Mouse (Mus musculus): ENCODE measurements around the gene Tnfaip8l1. TPM values are rescaled to one million over a fixed set of nuclear protein-coding genes. Genes with fewer than 3 reads are reported as not detected.
A peak's percentile ranks its signal among the peaks of the same experiment; 100 is the strongest.

The Tnfaip8l1 gene
- polyA plus RNA-seq, 1 experiment, result 2.3 TPM

- TF ChIP-seq POLR2AphosphoS2 (IDR thresholded peaks at IDR 0.05; ENCODE audit: insufficient read length, low read depth) (peak; percentile 77), USF1 (IDR thresholded peaks at IDR 0.05; ENCODE audit: low read depth) (no peak)
- Histone ChIP-seq H3K36me3 (ENCODE audit: control insufficient read depth, insufficient read depth) (peaks cover 14% of the 10 kb centered on the region), H3K27me3 (ENCODE audit: control insufficient read depth, insufficient read depth, insufficient read length) (no peaks in the 10 kb centered on the region), H3K79me2 (ENCODE audit: control insufficient read depth, insufficient read depth) (no peaks in the 10 kb centered on the region), H3ac (ENCODE audit: control insufficient read depth, insufficient read length) (no peak overlapping the region), H3K4me2 (ENCODE audit: low read depth) (no peak overlapping the region), H3K4me3 (no peak overlapping the region)
These were observed 11.2 kb downstream of the Tnfaip8l1 start for GRCm38 (mm10) chr17:56173401-56174046.

GRCm38 (mm10) chr17:56175416-56175815 is 13.1 kb downstream of the Tnfaip8l1 start:
- no peaks in the 10 kb centered on the region for H3K79me2 ChIP-seq (ENCODE audit: control insufficient read depth, insufficient read depth)
- H3K4me2 ChIP-seq (ENCODE audit: low read depth), result no peak overlapping the region
- peaks cover 14% of the 10 kb centered on the region for H3K36me3 ChIP-seq (ENCODE audit: control insufficient read depth, insufficient read depth)
- H3K4me3 ChIP-seq, result no peak overlapping the region
- no peak overlapping the region for H3ac ChIP-seq (ENCODE audit: control insufficient read depth, insufficient read length)
- TF ChIP-seq E2F4 (IDR thresholded peaks at IDR 0.05; ENCODE audit: insufficient read depth) (no peak), USF1 (IDR thresholded peaks at IDR 0.05; ENCODE audit: low read depth) (no peak), MAX (IDR thresholded peaks at IDR 0.05; ENCODE audit: low read depth) (no peak), MYOD1 (IDR thresholded peaks at IDR 0.05; ENCODE audit: control insufficient read depth in 1 of 3, insufficient read length in 2 of 3, low read depth in 2 of 3) (no peak), POLR2AphosphoS2 (IDR thresholded peaks at IDR 0.05; ENCODE audit: insufficient read length, low read depth) (no peak), TCF12 (IDR thresholded peaks at IDR 0.05; ENCODE audit: insufficient read depth, poor library complexity, severe bottlenecking) (no peak), MYOG (IDR thresholded peaks at IDR 0.05; ENCODE audit: control insufficient read depth in 1 of 3, insufficient read depth in 1 of 3, insufficient read length in 2 of 3, low read depth in 2 of 3) (no peak), CEBPB (IDR thresholded peaks at IDR 0.05; ENCODE audit: insufficient read depth, poor library complexity, severe bottlenecking) (no peak), SRF (IDR thresholded peaks at IDR 0.05; ENCODE audit: control insufficient read depth, insufficient read length, low read depth) (no peak), TCF3 (IDR thresholded peaks at IDR 0.05; ENCODE audit: insufficient read length, low read depth) (no peak), REST (IDR thresholded peaks at IDR 0.05; ENCODE audit: insufficient read depth, insufficient read length) (no peak), POLR2A (IDR thresholded peaks at IDR 0.05; ENCODE audit: insufficient read length, low read depth) (no peak)
- no peaks in the 10 kb centered on the region for H3K27me3 ChIP-seq (ENCODE audit: control insufficient read depth, insufficient read depth, insufficient read length)

GRCm38 (mm10) chr17:56182975-56183657 is 20.8 kb downstream of the Tnfaip8l1 start:
- no peak for TF ChIP-seq MYOD1 (IDR thresholded peaks at IDR 0.05; ENCODE audit: control insufficient read depth in 1 of 3, insufficient read length in 2 of 3, low read depth in 2 of 3)
- TF ChIP-seq MAX (IDR thresholded peaks at IDR 0.05; ENCODE audit: low read depth), result no peak
- no peak for TF ChIP-seq TCF12 (IDR thresholded peaks at IDR 0.05; ENCODE audit: insufficient read depth, poor library complexity, severe bottlenecking)
- TF ChIP-seq CEBPB (IDR thresholded peaks at IDR 0.05; ENCODE audit: insufficient read depth, poor library complexity, severe bottlenecking), result no peak
- TF ChIP-seq REST (IDR thresholded peaks at IDR 0.05; ENCODE audit: insufficient read depth, insufficient read length), result no peak
- TF ChIP-seq USF1 (IDR thresholded peaks at IDR 0.05; ENCODE audit: low read depth), result no peak
- no peak for TF ChIP-seq MYOG (IDR thresholded peaks at IDR 0.05; ENCODE audit: control insufficient read depth in 1 of 3, insufficient read depth in 1 of 3, insufficient read length in 2 of 3, low read depth in 2 of 3)
- no peak for TF ChIP-seq SRF (IDR thresholded peaks at IDR 0.05; ENCODE audit: control insufficient read depth, insufficient read length, low read depth)
- no peak for TF ChIP-seq TCF3 (IDR thresholded peaks at IDR 0.05; ENCODE audit: insufficient read length, low read depth)
- no peak for TF ChIP-seq POLR2A (IDR thresholded peaks at IDR 0.05; ENCODE audit: insufficient read length, low read depth)
- no peak for TF ChIP-seq E2F4 (IDR thresholded peaks at IDR 0.05; ENCODE audit: insufficient read depth)
- no peak for TF ChIP-seq POLR2AphosphoS2 (IDR thresholded peaks at IDR 0.05; ENCODE audit: insufficient read length, low read depth)
- peak overlapping the region; percentile 87 for H3K4me2 ChIP-seq (ENCODE audit: low read depth)
- no peaks in the 10 kb centered on the region for H3K27me3 ChIP-seq (ENCODE audit: control insufficient read depth, insufficient read depth, insufficient read length)
- H3K36me3 ChIP-seq (ENCODE audit: control insufficient read depth, insufficient read depth), result no peaks in the 10 kb centered on the region
- peak overlapping the region; percentile 86 for H3K4me3 ChIP-seq
- H3K79me2 ChIP-seq (ENCODE audit: control insufficient read depth, insufficient read depth), result peaks cover 17% of the 10 kb centered on the region
- H3ac ChIP-seq (ENCODE audit: control insufficient read depth, insufficient read length), result peak overlapping the region; percentile 76

GRCm38 (mm10) chr17:56183658-56184103 is 21.4 kb downstream of the Tnfaip8l1 start, which contains the start of gene Mydgf:
Gene Mydgf (minus strand): TSS chr17:56183920.
- peak within 1 kb of the TSS; percentile 76 for H3ac ChIP-seq (ENCODE audit: control insufficient read depth, insufficient read length)
- H3K4me3 ChIP-seq, result peak within 1 kb of the TSS; percentile 86
- H3K27me3 ChIP-seq (ENCODE audit: control insufficient read depth, insufficient read depth, insufficient read length), result no peaks in the 10 kb centered on the region
- no peaks in the 10 kb centered on the region for H3K36me3 ChIP-seq (ENCODE audit: control insufficient read depth, insufficient read depth)
- peaks cover 17% of the 10 kb centered on the region for H3K79me2 ChIP-seq (ENCODE audit: control insufficient read depth, insufficient read depth)
- peak; percentile 75 for TF ChIP-seq POLR2A (IDR thresholded peaks at IDR 0.05; ENCODE audit: insufficient read length, low read depth)
- TF ChIP-seq USF1 (IDR thresholded peaks at IDR 0.05; ENCODE audit: low read depth), result peak; percentile 97
- peak in 2 of 3 experiments; percentile 34 to 37 for TF ChIP-seq MYOD1 (IDR thresholded peaks at IDR 0.05; ENCODE audit: control insufficient read depth in 1 of 3, insufficient read length in 2 of 3, low read depth in 2 of 3)
- TF ChIP-seq MYOG (IDR thresholded peaks at IDR 0.05; ENCODE audit: control insufficient read depth in 1 of 3, insufficient read depth in 1 of 3, insufficient read length in 2 of 3, low read depth in 2 of 3), result no peak
- TF ChIP-seq POLR2AphosphoS2 (IDR thresholded peaks at IDR 0.05; ENCODE audit: insufficient read length, low read depth), result peak; percentile 64
- no peak for TF ChIP-seq E2F4 (IDR thresholded peaks at IDR 0.05; ENCODE audit: insufficient read depth)
- TF ChIP-seq TCF12 (IDR thresholded peaks at IDR 0.05; ENCODE audit: insufficient read depth, poor library complexity, severe bottlenecking), result no peak
- TF ChIP-seq SRF (IDR thresholded peaks at IDR 0.05; ENCODE audit: control insufficient read depth, insufficient read length, low read depth), result peak; percentile 91
- TF ChIP-seq CEBPB (IDR thresholded peaks at IDR 0.05; ENCODE audit: insufficient read depth, poor library complexity, severe bottlenecking), result no peak
- TF ChIP-seq TCF3 (IDR thresholded peaks at IDR 0.05; ENCODE audit: insufficient read length, low read depth), result no peak
- no peak for TF ChIP-seq MAX (IDR thresholded peaks at IDR 0.05; ENCODE audit: low read depth)
- no peak for TF ChIP-seq REST (IDR thresholded peaks at IDR 0.05; ENCODE audit: insufficient read depth, insufficient read length)
- peak within 1 kb of the TSS; percentile 90 for H3K4me2 ChIP-seq (ENCODE audit: low read depth)
